Mouse (Mus musculus) forebrain, embryonic 15.5 days (tissue): ENCODE data around the gene Ehd3. TPM values are rescaled to one million over a fixed set of nuclear protein-coding genes. Genes with fewer than 3 reads are reported as not detected.
"Not testable (repeated sequence)": the region's sequence is repeated elsewhere in the genome, so short reads cannot be mapped to it uniquely, and the experiment has no call there.

Experiments used
- ATAC-seq: fragments of 200-750 bp; cut with Nextera tagmentation; replicated peaks from 2 replicates; pipeline ENCODE4 v1.8.0; 2017; ENCODE audit warnings: mild to moderate bottlenecking, moderate TSS enrichment, moderate library complexity
- H3K27ac ChIP-seq: fragments of 300-500 bp; sonication (generic); replicated peaks from 2 replicates; pipeline ENCODE4 v1.5.1; 2015; ENCODE audit warnings: mild to moderate bottlenecking, inconsistent platforms
- H3K27me3 ChIP-seq: fragments of 300-500 bp; sonication (generic); 2 replicates; pipeline ENCODE4 v1.6.1; 2015; ENCODE audit warnings: inconsistent platforms
- H3K36me3 ChIP-seq: fragments of 300-500 bp; sonication (generic); 2 replicates; pipeline ENCODE4 v1.6.1; 2015; ENCODE audit warnings: mild to moderate bottlenecking, inconsistent platforms
- H3K4me1 ChIP-seq: fragments of 300-500 bp; sonication (generic); 2 replicates; pipeline ENCODE4 v1.6.1; 2015; ENCODE audit warnings: inconsistent platforms
- H3K4me2 ChIP-seq: fragments of 300-500 bp; sonication (generic); replicated peaks from 2 replicates; pipeline ENCODE4 v1.6.1; 2015; ENCODE audit warnings: mild to moderate bottlenecking, inconsistent platforms
- H3K4me3 ChIP-seq: fragments of 300-500 bp; sonication (generic); 2 replicates; pipeline ENCODE4 v1.5.1; 2015; ENCODE audit warnings: mild to moderate bottlenecking, inconsistent platforms
- H3K9ac ChIP-seq: fragments of 300-500 bp; sonication (generic); replicated peaks from 2 replicates; pipeline ENCODE4 v1.6.1; 2015; ENCODE audit warnings: mild to moderate bottlenecking, inconsistent platforms
- H3K9me3 ChIP-seq: fragments of 300-500 bp; sonication (generic); 2 replicates; pipeline ENCODE4 v1.6.1; 2016; ENCODE audit warnings: inconsistent platforms
- WGBS: fragments of 180-500 bp; shearing (Covaris S2); methylation state at CpG from one replicate; pipeline ENCODE4 v1.1.7; 2015; ENCODE audit warnings: mixed read lengths; 5-methylcytosine and 5-hydroxymethylcytosine counted together
- polyA plus RNA-seq: library from polyadenylated mRNA; unstranded; fragments of >200 nt; fragmentation: Nextera tagmentation; extraction: Ambion mirVana; gene quantifications from 2 replicates; pipeline ENCODE4 v1.2.1, GENCODE M21; 2015

Gene Ehd3
- polyA plus RNA-seq, 1 experiment from 2014 or later: 11.3 TPM

DNA sequence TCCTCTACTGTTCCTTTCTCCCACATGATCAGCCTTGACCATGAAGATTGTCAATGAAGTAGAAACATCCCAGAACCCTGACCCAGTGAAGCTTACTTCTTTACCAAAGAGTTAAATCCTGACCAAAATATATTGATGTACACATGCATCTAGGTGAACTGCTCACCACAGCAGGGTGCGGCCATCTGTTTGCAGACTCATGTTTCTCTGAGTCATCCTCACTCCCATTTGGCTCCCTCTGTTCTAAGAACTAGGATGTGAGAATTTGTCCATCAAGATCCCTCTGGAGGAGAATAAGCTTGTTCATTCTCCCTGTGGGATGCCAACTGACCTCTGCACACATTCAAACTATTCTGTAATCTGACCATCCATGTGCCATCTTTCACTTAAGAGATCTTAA is 29.0 kb downstream of the Ehd3 start:
- WGBS: 97% methylated on average over 1 of the region's 1 CpGs
- H3K4me2 ChIP-seq: no peak overlapping the region
- no peak overlapping the region for H3K27ac ChIP-seq
- no peak overlapping the region for H3K9ac ChIP-seq
- no peak for ATAC-seq
- peaks cover 13% of the 10 kb centered on the region; the same call in 1 of the 2 replicates for H3K36me3 ChIP-seq
- H3K4me3 ChIP-seq: no peak overlapping the region
- H3K27me3 ChIP-seq: no peaks in the 10 kb centered on the region
- no peaks in the 10 kb centered on the region for H3K4me1 ChIP-seq
- no peaks in the 10 kb centered on the region for H3K9me3 ChIP-seq

DNA sequence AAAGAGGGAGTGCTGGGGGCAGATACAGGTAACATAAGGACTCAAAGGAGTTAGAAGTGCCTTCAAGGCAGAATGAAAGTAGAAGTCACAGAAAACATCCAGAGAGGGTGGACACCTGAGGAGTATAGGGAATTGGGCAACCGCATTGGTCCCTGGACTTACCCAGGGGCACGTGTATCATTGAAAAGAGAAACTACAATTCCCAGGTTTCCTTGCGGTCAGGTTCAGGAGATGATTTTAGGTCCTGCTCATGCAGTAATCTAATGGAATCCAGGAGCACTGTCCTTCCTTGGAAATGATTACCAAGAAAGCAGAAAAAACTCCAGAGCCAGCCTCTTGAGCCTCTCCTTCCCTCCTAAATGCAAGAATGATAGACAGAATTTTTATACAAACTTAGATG is 29.5 kb downstream of the Ehd3 start:
- no peak overlapping the region for H3K4me3 ChIP-seq
- H3K9ac ChIP-seq: no peak overlapping the region
- H3K9me3 ChIP-seq: no peaks in the 10 kb centered on the region
- ATAC-seq: no peak
- peaks cover 8% of the 10 kb centered on the region; the same call in 1 of the 2 replicates for H3K36me3 ChIP-seq
- 83% methylated on average over 3 of the region's 3 CpGs for WGBS
- H3K4me2 ChIP-seq: no peak overlapping the region
- no peaks in the 10 kb centered on the region for H3K4me1 ChIP-seq
- no peak overlapping the region for H3K27ac ChIP-seq
- no peaks in the 10 kb centered on the region for H3K27me3 ChIP-seq

DNA sequence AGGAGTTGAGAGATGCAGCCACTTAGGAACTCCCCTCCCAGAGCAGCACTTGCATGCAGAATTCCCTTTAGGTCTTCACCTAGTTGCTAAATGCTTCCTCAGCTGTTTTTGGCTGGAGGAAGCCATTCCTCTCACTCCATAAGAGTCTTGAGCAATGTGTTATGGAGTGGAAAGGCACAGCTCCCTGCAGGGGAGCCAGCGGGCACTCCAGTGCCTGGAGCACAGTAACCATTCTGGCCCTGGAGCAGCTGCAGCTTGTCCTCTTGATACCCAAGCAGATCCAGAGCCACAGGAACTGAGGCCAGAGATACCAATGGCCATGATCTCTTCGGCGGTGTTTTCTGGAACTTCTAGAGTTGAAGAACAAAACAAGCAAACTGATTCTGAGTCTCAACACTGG is 32.7 kb downstream of the Ehd3 start:
- Histone ChIP-seq H3K36me3 (no peaks in the 10 kb centered on the region), H3K27me3 (no peaks in the 10 kb centered on the region), H3K9me3 (no peaks in the 10 kb centered on the region), H3K4me3 (no peak overlapping the region), H3K9ac (no peak overlapping the region), H3K4me1 (no peaks in the 10 kb centered on the region), H3K27ac (no peak overlapping the region), H3K4me2 (no peak overlapping the region)
- WGBS: 94% methylated on average over 3 of the region's 3 CpGs
- ATAC-seq: no peak

DNA sequence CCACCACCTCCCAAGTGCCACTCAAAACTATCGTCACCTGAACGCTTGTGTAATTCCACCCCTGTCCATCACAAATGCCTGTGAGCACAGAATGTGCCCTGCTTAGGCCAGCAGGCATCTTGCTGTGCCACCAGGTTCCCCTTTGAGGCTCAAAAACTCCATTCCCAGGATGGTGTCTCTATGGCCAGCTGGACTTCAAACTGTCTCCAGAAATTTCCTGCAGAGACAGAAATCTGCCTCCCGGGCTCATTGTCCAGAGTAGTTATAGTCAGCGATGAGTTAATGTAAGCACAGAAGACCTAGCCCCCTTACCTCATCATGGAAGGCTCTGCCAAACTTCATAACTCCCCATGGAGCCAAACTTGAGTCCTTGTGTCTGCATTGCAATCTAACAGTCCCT is 33.3 kb downstream of the Ehd3 start:
- no peaks in the 10 kb centered on the region for H3K27me3 ChIP-seq
- no peak for ATAC-seq
- H3K36me3 ChIP-seq: no peaks in the 10 kb centered on the region
- H3K4me3 ChIP-seq: no peak overlapping the region
- H3K9ac ChIP-seq: no peak overlapping the region
- H3K9me3 ChIP-seq: no peaks in the 10 kb centered on the region
- H3K27ac ChIP-seq: no peak overlapping the region
- H3K4me1 ChIP-seq: no peaks in the 10 kb centered on the region
- no peak overlapping the region for H3K4me2 ChIP-seq
- WGBS: 92% methylated on average over 4 of the region's 4 CpGs

DNA sequence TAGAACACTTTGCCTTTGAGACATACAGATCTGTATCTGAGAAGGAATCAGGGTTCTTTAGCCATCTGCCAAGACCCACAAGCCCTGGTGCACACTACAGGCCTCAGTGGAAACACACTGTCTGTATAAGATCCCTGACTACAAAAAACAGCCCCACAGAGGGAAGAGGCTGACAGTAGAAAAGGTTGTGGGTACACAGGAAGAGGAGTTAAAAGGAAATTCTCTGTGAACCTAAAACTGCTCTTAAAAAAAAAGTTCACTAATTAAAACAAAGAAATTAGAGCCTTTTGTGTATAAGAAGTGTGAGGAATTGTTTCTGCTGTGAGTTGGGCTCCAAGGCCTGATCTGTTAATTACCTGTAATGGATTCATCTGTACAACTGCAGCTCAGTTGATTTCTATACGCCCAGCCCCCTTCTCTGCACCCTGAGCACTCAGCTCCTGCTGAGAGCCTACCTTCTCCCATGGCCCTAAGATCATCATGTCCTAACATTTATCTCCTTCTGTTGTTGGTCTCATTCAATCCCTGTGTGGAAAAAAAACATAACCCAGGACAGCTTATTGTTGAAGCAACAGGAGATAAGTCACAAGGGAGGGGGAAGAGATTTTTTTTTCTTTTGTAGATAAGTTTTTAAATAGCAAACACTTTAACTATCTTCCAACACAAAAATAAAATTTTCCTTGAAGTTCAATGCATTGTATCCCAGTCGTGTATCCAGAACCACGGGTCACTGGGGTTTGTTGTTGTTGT is 35.3 kb downstream of the Ehd3 start:
- H3K4me2 ChIP-seq: no peak overlapping the region
- H3K4me3 ChIP-seq: no peak overlapping the region
- ATAC-seq: no peak
- H3K36me3 ChIP-seq: no peaks in the 10 kb centered on the region
- no peaks in the 10 kb centered on the region for H3K4me1 ChIP-seq
- 42% methylated on average over 3 of the region's 3 CpGs for WGBS
- H3K9ac ChIP-seq: no peak overlapping the region
- H3K27me3 ChIP-seq: no peaks in the 10 kb centered on the region
- no peak overlapping the region for H3K27ac ChIP-seq
- H3K9me3 ChIP-seq: no peaks in the 10 kb centered on the region

DNA sequence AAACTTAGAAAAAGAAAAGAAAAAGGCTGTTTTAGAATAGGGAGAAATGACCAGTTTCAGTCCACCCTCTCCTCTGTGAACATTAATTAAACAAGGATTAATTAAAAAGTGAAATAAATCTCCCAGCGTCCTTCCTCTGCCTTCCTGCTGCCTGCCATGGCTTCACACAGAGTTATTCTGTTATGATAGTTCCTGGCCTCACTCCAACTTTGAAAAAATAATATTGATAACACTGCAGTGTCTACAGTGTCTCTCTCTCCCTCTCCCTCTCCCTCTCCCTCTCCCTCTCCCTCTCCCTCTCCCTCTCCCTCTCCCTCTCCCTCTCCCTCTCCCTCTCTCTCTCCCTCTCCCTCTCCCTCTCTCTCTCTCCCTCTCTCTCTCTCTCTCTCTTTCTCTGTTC is 35.9 kb downstream of the Ehd3 start:
- not testable (repeated sequence) for H3K9me3 ChIP-seq, H3K4me3 ChIP-seq, ATAC-seq, H3K27ac ChIP-seq, H3K27me3 ChIP-seq, H3K4me1 ChIP-seq, H3K9ac ChIP-seq, H3K4me2 ChIP-seq, H3K36me3 ChIP-seq
- 13% methylated on average over 1 of the region's 1 CpGs for WGBS

DNA sequence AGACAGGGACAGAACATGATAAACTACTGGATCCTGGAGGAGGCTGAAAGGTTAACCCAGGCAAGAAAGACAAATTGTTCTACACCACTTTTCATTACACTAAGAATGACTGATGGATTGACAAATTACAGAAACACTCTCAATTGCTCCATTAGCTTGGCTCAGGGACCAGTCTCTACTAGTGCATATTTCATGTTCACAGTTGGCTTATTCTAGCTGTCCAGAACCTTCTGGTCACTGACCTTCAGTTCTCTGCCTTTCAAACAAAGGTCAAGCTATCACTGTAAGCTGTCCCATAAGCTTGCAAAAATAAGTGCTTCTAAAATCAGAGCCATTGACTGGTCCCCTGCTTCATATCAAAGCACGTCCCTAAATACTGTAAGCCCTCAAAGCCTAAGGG is 39.0 kb downstream of the Ehd3 start:
- H3K4me1 ChIP-seq: no peaks in the 10 kb centered on the region
- no peaks in the 10 kb centered on the region for H3K9me3 ChIP-seq
- H3K27ac ChIP-seq: no peak overlapping the region
- H3K36me3 ChIP-seq: no peaks in the 10 kb centered on the region
- no peak overlapping the region for H3K4me3 ChIP-seq
- ATAC-seq: no peak
- H3K9ac ChIP-seq: no peak overlapping the region
- WGBS: 85% methylated on average over 1 of the region's 1 CpGs
- H3K27me3 ChIP-seq: no peaks in the 10 kb centered on the region
- no peak overlapping the region for H3K4me2 ChIP-seq

DNA sequence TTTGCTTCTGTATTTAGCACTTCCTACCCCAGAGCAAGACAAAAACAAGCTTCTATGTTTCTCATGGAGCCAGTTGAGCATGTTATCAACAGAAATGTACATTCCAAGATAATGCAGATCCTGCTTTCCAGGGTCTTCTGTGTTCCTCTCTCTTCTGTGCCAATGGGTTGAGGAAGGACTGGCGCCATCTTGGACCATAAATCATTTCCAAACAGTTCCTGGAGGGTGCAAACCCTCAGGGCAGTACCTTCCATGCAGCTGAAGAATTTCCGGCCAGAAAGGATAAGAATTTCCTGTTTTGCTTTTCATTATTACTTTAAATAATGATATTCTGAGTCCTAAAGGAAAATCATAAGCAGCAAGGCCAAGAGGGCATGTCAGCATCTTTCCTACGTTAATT is 41.7 kb downstream of the Ehd3 start:
- Histone ChIP-seq H3K9me3 (no peaks in the 10 kb centered on the region), H3K27ac (no peak overlapping the region), H3K4me1 (no peaks in the 10 kb centered on the region), H3K27me3 (no peaks in the 10 kb centered on the region), H3K36me3 (no peaks in the 10 kb centered on the region), H3K9ac (no peak overlapping the region), H3K4me3 (no peak overlapping the region), H3K4me2 (no peak overlapping the region)
- whole genome bisulfite sequencing: 81% methylated on average over 3 of the region's 3 CpGs
- no peak for ATAC-seq

DNA sequence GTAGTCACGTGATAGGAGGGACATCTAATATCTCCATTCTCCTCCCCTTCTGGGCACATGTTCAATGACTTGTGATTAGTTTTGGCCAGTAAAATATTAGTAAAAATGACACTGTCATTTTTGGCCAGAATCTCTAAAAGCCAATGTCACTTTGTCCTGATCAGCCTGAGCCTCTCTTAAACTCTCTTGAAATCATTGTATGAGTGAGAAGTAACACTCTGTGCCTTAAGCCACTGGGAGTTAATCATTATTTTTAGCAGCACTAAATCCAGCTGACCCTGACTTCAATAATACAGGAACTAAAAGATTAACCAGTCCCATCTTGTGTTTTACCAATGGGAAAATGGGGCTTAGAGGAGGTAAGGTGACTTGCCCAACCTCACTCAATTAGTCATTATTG is 43.5 kb downstream of the Ehd3 start:
- 93% methylated on average over 1 of the region's 1 CpGs for WGBS
- no peak for ATAC-seq

DNA sequence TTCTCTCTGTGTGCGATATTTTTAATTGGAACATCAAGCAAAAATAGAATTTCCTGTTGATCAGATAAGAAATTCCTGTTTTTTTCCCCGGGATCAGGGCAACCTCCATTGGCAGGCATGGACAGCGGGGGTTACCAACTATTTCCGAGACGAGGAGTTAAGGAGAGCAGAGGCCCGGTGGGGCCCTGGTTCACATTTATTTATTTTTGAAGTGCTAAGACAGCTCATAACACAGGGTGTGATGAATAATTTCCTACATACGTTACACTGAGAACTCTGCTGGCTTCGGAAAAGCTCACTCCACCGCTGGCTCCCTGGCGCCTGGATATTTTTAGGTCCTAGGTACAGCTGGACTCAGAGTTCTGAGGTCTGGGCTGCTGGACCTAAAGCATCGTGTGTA is 49.1 kb downstream of the Ehd3 start:
- H3K4me3 ChIP-seq: no peak overlapping the region
- WGBS: 88% methylated on average over 11 of the region's 11 CpGs
- no peaks in the 10 kb centered on the region for H3K36me3 ChIP-seq
- ATAC-seq: no peak
- H3K9me3 ChIP-seq: no peaks in the 10 kb centered on the region
- H3K9ac ChIP-seq: no peak overlapping the region
- no peak overlapping the region for H3K27ac ChIP-seq
- H3K4me2 ChIP-seq: no peak overlapping the region
- no peaks in the 10 kb centered on the region for H3K27me3 ChIP-seq
- no peaks in the 10 kb centered on the region for H3K4me1 ChIP-seq

More for the DNA sequence above, 43.5 kb downstream of the Ehd3 start:
- Histone ChIP-seq H3K27ac (no peak overlapping the region), H3K4me2 (no peak overlapping the region), H3K4me3 (no peak overlapping the region), H3K9me3 (no peaks in the 10 kb centered on the region), H3K36me3 (no peaks in the 10 kb centered on the region), H3K4me1 (no peaks in the 10 kb centered on the region), H3K27me3 (no peaks in the 10 kb centered on the region), H3K9ac (no peak overlapping the region)

DNA sequence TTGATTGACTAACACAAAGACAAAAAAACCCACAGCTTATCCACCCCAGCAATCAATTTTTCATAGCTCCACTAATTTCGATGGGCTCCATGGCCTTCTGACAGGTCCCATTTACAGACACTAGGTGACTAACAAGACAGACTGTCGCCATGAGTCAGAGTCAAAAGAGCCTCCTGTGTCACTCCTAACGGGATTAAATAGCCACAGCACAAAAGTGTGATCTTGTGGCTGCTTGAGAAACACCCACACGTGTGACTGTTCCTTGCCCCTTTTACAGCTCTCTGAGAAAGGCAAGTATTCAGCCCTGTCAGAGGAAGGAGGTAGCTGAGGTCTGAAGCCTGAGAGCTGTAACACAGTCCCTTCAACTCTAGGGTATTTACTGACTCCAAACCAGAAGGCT is 49.8 kb downstream of the Ehd3 start:
- no peak overlapping the region for H3K4me3 ChIP-seq
- no peaks in the 10 kb centered on the region for H3K36me3 ChIP-seq
- WGBS: 54% methylated on average over 4 of the region's 4 CpGs
- no peak overlapping the region for H3K27ac ChIP-seq
- H3K9me3 ChIP-seq: no peaks in the 10 kb centered on the region
- H3K4me2 ChIP-seq: no peak overlapping the region
- H3K9ac ChIP-seq: no peak overlapping the region
- H3K27me3 ChIP-seq: no peaks in the 10 kb centered on the region
- ATAC-seq: no peak
- no peaks in the 10 kb centered on the region for H3K4me1 ChIP-seq

DNA sequence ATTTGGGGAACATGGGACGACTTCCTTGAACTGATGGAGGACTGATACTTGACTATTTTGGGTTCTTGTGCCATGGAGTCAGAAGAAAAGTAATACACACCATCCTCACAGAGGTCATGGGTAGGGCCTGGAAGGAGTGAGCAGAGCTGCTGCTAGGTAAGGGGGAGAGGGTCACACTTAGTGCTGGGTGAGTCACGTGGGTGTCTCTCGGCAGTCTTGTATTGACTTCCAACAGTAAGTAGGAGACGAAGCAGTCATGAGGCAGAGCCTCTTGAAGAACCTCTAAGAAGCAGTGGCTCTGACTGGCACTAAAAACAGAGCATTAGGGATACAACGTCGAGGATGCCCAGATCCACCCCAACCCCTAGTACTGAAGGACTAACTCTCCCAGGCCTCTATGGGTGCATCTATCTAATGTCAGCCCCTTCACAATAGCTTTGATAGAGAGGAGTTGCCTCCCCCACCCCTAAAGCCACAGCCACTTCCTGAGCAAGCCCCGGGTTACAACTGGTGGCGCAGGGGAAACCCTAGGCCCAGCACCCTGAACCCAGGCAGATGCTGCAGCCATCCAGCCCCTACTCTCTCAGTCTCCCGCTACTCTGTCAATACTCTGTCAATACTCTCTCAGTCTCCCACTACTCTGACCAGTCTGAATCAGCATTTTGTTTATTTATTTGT is 65.2 kb downstream of the Ehd3 start:
- no peak overlapping the region for H3K4me3 ChIP-seq
- H3K4me1 ChIP-seq: no peaks in the 10 kb centered on the region
- WGBS: 94% methylated on average over 9 of the region's 9 CpGs
- H3K9ac ChIP-seq: no peak overlapping the region
- H3K36me3 ChIP-seq: no peaks in the 10 kb centered on the region
- H3K27me3 ChIP-seq: no peaks in the 10 kb centered on the region
- H3K27ac ChIP-seq: no peak overlapping the region
- ATAC-seq: no peak
- no peak overlapping the region for H3K4me2 ChIP-seq
- no peaks in the 10 kb centered on the region for H3K9me3 ChIP-seq
